Mouse (Mus musculus): ENCODE measurements around the gene Cox4i1. TPM values are rescaled to one million over a fixed set of nuclear protein-coding genes. Genes with fewer than 3 reads are reported as not detected.

The Cox4i1 gene
- polyA plus RNA-seq, 1 experiment = 3,733 TPM

- H3K36me3 ChIP-seq (ENCODE audit: control insufficient read depth, insufficient read depth, low read length) = no peaks in the 10 kb centered on the region
- no peak for TF ChIP-seq POLR2A (IDR thresholded peaks at IDR 0.05; ENCODE audit: low read depth, low read length)
- no peak for TF ChIP-seq CTCF (conservative IDR thresholded peaks at IDR 0.05; ENCODE audit: insufficient read depth, insufficient read length, low read depth, low read length)
- H3K4me1 ChIP-seq (ENCODE audit: control insufficient read depth, insufficient read depth, low read length) = no peaks in the 10 kb centered on the region
- no peaks in the 10 kb centered on the region for H3K27me3 ChIP-seq (replicated peaks; ENCODE audit: control insufficient read depth, insufficient read depth, low read length)
- WGBS = 62% methylated on average over 4 of the region's 4 CpGs
- no peak overlapping the region for H3K27ac ChIP-seq (ENCODE audit: insufficient read depth, low read depth, low read length)
- no peak for DNase-seq
- H3K4me3 ChIP-seq (ENCODE audit: insufficient read depth, low read depth, low read length) = no peak overlapping the region
Observed at GRCm38 (mm10) chr8:120692934-120693333, 24.9 kb downstream of the Cox4i1 start.

- DNase-seq = peak; percentile 55
- WGBS = 30% methylated on average over 22 of the region's 22 CpGs
- Histone ChIP-seq H3K4me3 (ENCODE audit: insufficient read depth, low read depth, low read length) (no peak overlapping the region), H3K36me3 (ENCODE audit: control insufficient read depth, insufficient read depth, low read length) (no peaks in the 10 kb centered on the region), H3K27me3 (replicated peaks; ENCODE audit: control insufficient read depth, insufficient read depth, low read length) (no peaks in the 10 kb centered on the region), H3K27ac (ENCODE audit: insufficient read depth, low read depth, low read length) (no peak overlapping the region), H3K4me1 (ENCODE audit: control insufficient read depth, insufficient read depth, low read length) (no peaks in the 10 kb centered on the region)
- TF ChIP-seq POLR2A (IDR thresholded peaks at IDR 0.05; ENCODE audit: low read depth, low read length) = no peak
- TF ChIP-seq CTCF (conservative IDR thresholded peaks at IDR 0.05; ENCODE audit: insufficient read depth, insufficient read length, low read depth, low read length) = no peak
Observed at GRCm38 (mm10) chr8:120693861-120694493, 26.0 kb downstream of the Cox4i1 start.

GRCm38 (mm10) chr8:120696401-120697153 is 28.6 kb downstream of the Cox4i1 start:
- no peak for TF ChIP-seq POLR2A (IDR thresholded peaks at IDR 0.05; ENCODE audit: low read depth, low read length)
- no peak for TF ChIP-seq CTCF (conservative IDR thresholded peaks at IDR 0.05; ENCODE audit: insufficient read depth, insufficient read length, low read depth, low read length)
- peaks cover 5% of the 10 kb centered on the region for H3K4me1 ChIP-seq (ENCODE audit: control insufficient read depth, insufficient read depth, low read length)
- H3K4me3 ChIP-seq (ENCODE audit: insufficient read depth, low read depth, low read length) = no peak overlapping the region
- H3K36me3 ChIP-seq (ENCODE audit: control insufficient read depth, insufficient read depth, low read length) = no peaks in the 10 kb centered on the region
- H3K27ac ChIP-seq (ENCODE audit: insufficient read depth, low read depth, low read length) = no peak overlapping the region
- WGBS = 45% methylated on average over 13 of the region's 13 CpGs
- no peak for DNase-seq
- H3K27me3 ChIP-seq (replicated peaks; ENCODE audit: control insufficient read depth, insufficient read depth, low read length) = no peaks in the 10 kb centered on the region

- DNase-seq = peak; percentile 50
- H3K27ac ChIP-seq (ENCODE audit: insufficient read depth, low read depth, low read length) = peak overlapping the region; percentile 51
Observed at GRCm38 (mm10) chr8:120697154-120697978, 29.3 kb downstream of the Cox4i1 start.

GRCm38 (mm10) chr8:120697979-120698272 is 29.9 kb downstream of the Cox4i1 start:
- no peak overlapping the region for H3K27ac ChIP-seq (ENCODE audit: insufficient read depth, low read depth, low read length)
- DNase-seq = no peak

More at GRCm38 (mm10) chr8:120697154-120697978, 29.3 kb downstream of the Cox4i1 start:
- Histone ChIP-seq H3K27me3 (replicated peaks; ENCODE audit: control insufficient read depth, insufficient read depth, low read length) (no peaks in the 10 kb centered on the region), H3K4me1 (ENCODE audit: control insufficient read depth, insufficient read depth, low read length) (peaks cover 5% of the 10 kb centered on the region), H3K36me3 (ENCODE audit: control insufficient read depth, insufficient read depth, low read length) (no peaks in the 10 kb centered on the region), H3K4me3 (ENCODE audit: insufficient read depth, low read depth, low read length) (no peak overlapping the region)
- TF ChIP-seq CTCF (conservative IDR thresholded peaks at IDR 0.05; ENCODE audit: insufficient read depth, insufficient read length, low read depth, low read length) (no peak), POLR2A (IDR thresholded peaks at IDR 0.05; ENCODE audit: low read depth, low read length) (no peak)
- 55% methylated on average over 17 of the region's 17 CpGs for WGBS

GRCm38 (mm10) chr8:120698426-120698825 is 30.4 kb downstream of the Cox4i1 start:
- H3K27me3 ChIP-seq (replicated peaks; ENCODE audit: control insufficient read depth, insufficient read depth, low read length) = no peaks in the 10 kb centered on the region
- H3K27ac ChIP-seq (ENCODE audit: insufficient read depth, low read depth, low read length) = peak overlapping the region; percentile 37; the same call in 1 of the 2 replicates
- H3K36me3 ChIP-seq (ENCODE audit: control insufficient read depth, insufficient read depth, low read length) = no peaks in the 10 kb centered on the region
- H3K4me3 ChIP-seq (ENCODE audit: insufficient read depth, low read depth, low read length) = no peak overlapping the region
- TF ChIP-seq POLR2A (IDR thresholded peaks at IDR 0.05; ENCODE audit: low read depth, low read length) (no peak), CTCF (conservative IDR thresholded peaks at IDR 0.05; ENCODE audit: insufficient read depth, insufficient read length, low read depth, low read length) (no peak)
- WGBS = 72% methylated on average over 7 of the region's 7 CpGs
- H3K4me1 ChIP-seq (ENCODE audit: control insufficient read depth, insufficient read depth, low read length) = peaks cover 5% of the 10 kb centered on the region
- no peak for DNase-seq

More at GRCm38 (mm10) chr8:120697979-120698272, 29.9 kb downstream of the Cox4i1 start:
- Histone ChIP-seq H3K4me3 (ENCODE audit: insufficient read depth, low read depth, low read length) (no peak overlapping the region), H3K4me1 (ENCODE audit: control insufficient read depth, insufficient read depth, low read length) (peaks cover 5% of the 10 kb centered on the region), H3K36me3 (ENCODE audit: control insufficient read depth, insufficient read depth, low read length) (no peaks in the 10 kb centered on the region), H3K27me3 (replicated peaks; ENCODE audit: control insufficient read depth, insufficient read depth, low read length) (no peaks in the 10 kb centered on the region)
- TF ChIP-seq CTCF (conservative IDR thresholded peaks at IDR 0.05; ENCODE audit: insufficient read depth, insufficient read length, low read depth, low read length) (peak; percentile 30), POLR2A (IDR thresholded peaks at IDR 0.05; ENCODE audit: low read depth, low read length) (no peak)

All from kidney, adult 2 months (tissue).